Mouse (Mus musculus): ENCODE measurements around the gene Ripor1. TPM values are rescaled to one million over a fixed set of nuclear protein-coding genes. Genes with fewer than 3 reads are reported as not detected.

The Ripor1 gene
- total and polyA plus RNA-seq, 3 experiments: 0.24 to 7.2 (median 1.7) TPM

- Histone ChIP-seq H3K79me2 (replicated peaks; ENCODE audit: control insufficient read depth, extremely low read depth, insufficient read depth, poor library complexity, severe bottlenecking) (no peaks in the 10 kb centered on the region), H3K4me2 (ENCODE audit: insufficient read depth, low read depth, poor library complexity, severe bottlenecking) (no peak overlapping the region), H3K4me3 (replicated peaks in 1 of 3; ENCODE audit: low read depth in 2 of 3, low read length in 2 of 3, poor library complexity in 1 of 3) (no peak overlapping the region), H3K4me1 (ENCODE audit: control insufficient read depth in 1 of 2, insufficient read depth in 2 of 2) (peaks cover 3 to 7% of the 10 kb centered on the region in 2 experiments), H3K9me3 (replicated peaks; ENCODE audit: low read length) (no peaks in the 10 kb centered on the region), H3K36me3 (replicated peaks in 1 of 2; ENCODE audit: control insufficient read depth in 1 of 2, insufficient read depth in 1 of 2, low read length in 1 of 2) (peaks cover 18 to 53% of the 10 kb centered on the region in 2 experiments), H3K9ac (ENCODE audit: insufficient read depth, low read depth) (no peak overlapping the region), H3K27ac (ENCODE audit: insufficient read depth, low read depth) (no peak overlapping the region), H3K27me3 (replicated peaks) (no peaks in the 10 kb centered on the region)
- no peak for TF ChIP-seq SMC3 (IDR thresholded peaks at IDR 0.05; ENCODE audit: low read depth, low read length)
- no peak for TF ChIP-seq GABPA (IDR thresholded peaks at IDR 0.05; ENCODE audit: insufficient replicate concordance, low read depth, low read length)
- no peak for TF ChIP-seq ZNF384 (IDR thresholded peaks at IDR 0.05; ENCODE audit: low read depth, low read length)
- TF ChIP-seq MAFK (IDR thresholded peaks at IDR 0.05; ENCODE audit: insufficient replicate concordance, low read length): no peak
- TF ChIP-seq MYC (IDR thresholded peaks at IDR 0.05; ENCODE audit: low read depth, low read length): no peak
- no peak for TF ChIP-seq ELF1 (IDR thresholded peaks at IDR 0.05; ENCODE audit: low read depth, low read length)
- in situ Hi-C loops (cut with MboI; ENCODE audit: low pct_ligation_motif_present, low pct_unique_long_range_greater_than_20kb, low sequenced_read_pairs) (no loop called here), dilution Hi-C loops (cut with MboI; ENCODE audit: extremely low pct_ligation_motif_present, extremely low pct_unique_long_range_greater_than_20kb, low sequenced_read_pairs) (no loop called here)
- DNase-seq (ENCODE audit: extremely low read depth): no peak
These were observed 8.0 kb downstream of the Ripor1 start for GRCm38 (mm10) chr8:105613037-105613436.

DNA sequence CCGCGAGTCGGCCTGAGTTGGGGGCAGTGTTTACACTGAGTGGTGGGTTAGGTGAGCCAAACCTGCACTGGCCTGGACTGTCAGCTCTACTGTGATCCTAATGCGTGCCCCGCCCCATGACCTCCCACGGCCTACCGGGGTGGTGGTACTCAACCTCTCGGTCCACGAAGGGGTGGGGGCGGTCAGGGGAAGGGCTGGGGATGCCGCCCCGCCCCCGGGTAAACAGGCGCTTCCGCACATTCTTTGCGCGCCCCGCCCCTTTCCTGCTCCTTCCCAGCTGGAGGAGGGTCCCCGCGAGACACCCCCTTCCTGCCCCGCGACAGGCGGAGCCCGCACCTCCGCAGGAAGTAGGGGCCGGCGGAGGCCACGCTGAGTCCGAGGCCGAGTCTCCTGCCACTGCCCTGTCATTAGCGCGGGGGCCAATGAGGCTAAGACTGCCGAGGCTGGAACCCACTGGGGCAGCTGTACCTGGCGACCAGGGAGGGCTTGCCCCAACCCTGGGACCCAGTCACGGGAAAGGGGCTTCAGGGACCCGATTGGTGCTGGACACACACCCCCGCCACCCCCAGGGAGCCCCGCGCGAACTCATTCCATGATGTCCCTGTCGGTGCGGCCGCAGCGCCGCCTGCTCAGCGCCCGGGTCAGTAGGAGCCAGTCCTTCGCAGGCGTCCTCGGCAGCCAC, 8.9 kb downstream of the Ripor1 start:
- Histone ChIP-seq H3K36me3 (replicated peaks in 1 of 2; ENCODE audit: control insufficient read depth in 1 of 2, insufficient read depth in 1 of 2, low read length in 1 of 2) (peaks cover 20 to 62% of the 10 kb centered on the region in 2 experiments), H3K27ac (ENCODE audit: insufficient read depth, low read depth) (no peak overlapping the region), H3K4me2 (ENCODE audit: insufficient read depth, low read depth, poor library complexity, severe bottlenecking) (no peak overlapping the region), H3K4me1 (ENCODE audit: control insufficient read depth in 1 of 2, insufficient read depth in 2 of 2) (peaks cover 3 to 7% of the 10 kb centered on the region in 2 experiments), H3K4me3 (replicated peaks in 1 of 3; ENCODE audit: low read depth in 2 of 3, low read length in 2 of 3, poor library complexity in 1 of 3) (no peak overlapping the region), H3K9me3 (replicated peaks; ENCODE audit: low read length) (no peaks in the 10 kb centered on the region), H3K27me3 (replicated peaks) (no peaks in the 10 kb centered on the region), H3K9ac (ENCODE audit: insufficient read depth, low read depth) (no peak overlapping the region), H3K79me2 (replicated peaks; ENCODE audit: control insufficient read depth, extremely low read depth, insufficient read depth, poor library complexity, severe bottlenecking) (no peaks in the 10 kb centered on the region)
- DNase-seq (ENCODE audit: extremely low read depth): no peak
- in situ Hi-C loops (cut with MboI; ENCODE audit: low pct_ligation_motif_present, low pct_unique_long_range_greater_than_20kb, low sequenced_read_pairs) (no loop called here), dilution Hi-C loops (cut with MboI; ENCODE audit: extremely low pct_ligation_motif_present, extremely low pct_unique_long_range_greater_than_20kb, low sequenced_read_pairs) (no loop called here)
- TF ChIP-seq USF1 (IDR thresholded peaks at IDR 0.05; ENCODE audit: low read depth, low read length) (no peak), SMC3 (IDR thresholded peaks at IDR 0.05; ENCODE audit: low read depth, low read length) (no peak), UBTF (IDR thresholded peaks at IDR 0.05; ENCODE audit: low read depth, low read length) (no peak), SIN3A (IDR thresholded peaks at IDR 0.05; ENCODE audit: low read length) (no peak), CHD2 (IDR thresholded peaks at IDR 0.05; ENCODE audit: low read length) (no peak), RAD21 (IDR thresholded peaks at IDR 0.05; ENCODE audit: low read depth, low read length) (no peak), E2F4 (IDR thresholded peaks at IDR 0.05; ENCODE audit: insufficient replicate concordance, low read depth, low read length) (no peak), RCOR1 (conservative IDR thresholded peaks at IDR 0.05; ENCODE audit: low read depth, low read length) (no peak), MXI1 (IDR thresholded peaks at IDR 0.05; ENCODE audit: low read depth, low read length) (no peak), ZMIZ1 (IDR thresholded peaks at IDR 0.05; ENCODE audit: low read depth, low read length) (no peak), TCF12 (IDR thresholded peaks at IDR 0.05; ENCODE audit: low read depth, low read length) (no peak)

Measured in CH12.LX (cell line).